Mouse (Mus musculus): ENCODE results near the gene Zfp708.

DNA sequence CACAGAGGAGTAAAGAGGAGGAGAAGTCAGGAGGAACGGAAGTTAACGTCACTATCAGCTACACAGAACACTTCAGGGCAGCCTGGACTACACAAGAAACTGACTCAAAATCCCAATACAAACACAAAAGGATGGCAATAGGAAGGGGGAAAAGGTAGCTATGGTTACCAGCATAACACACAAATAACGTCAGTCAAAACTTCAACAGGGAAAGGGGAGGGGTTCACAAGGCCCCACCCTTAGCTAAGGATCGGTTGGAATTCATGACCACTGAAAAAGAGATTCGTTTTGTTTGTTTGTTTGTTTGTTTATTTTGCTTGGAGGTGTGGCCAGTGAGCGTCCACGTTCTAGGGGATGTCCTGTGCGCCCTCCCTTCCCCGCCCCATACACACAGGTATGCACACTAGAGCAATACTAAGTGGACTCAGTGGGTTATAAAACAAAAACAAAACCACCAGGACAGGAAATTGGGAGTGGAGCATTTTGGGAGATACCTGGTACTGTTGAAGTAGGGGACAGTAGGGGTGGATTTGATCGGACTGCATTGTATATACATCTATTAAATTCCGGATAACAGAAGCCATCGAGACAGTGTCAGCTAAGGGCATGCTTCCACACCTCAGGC is 37.5 kb downstream of the Zfp708 start:
- TF ChIP-seq TAL1 (IDR thresholded peaks at IDR 0.05; ENCODE audit: low read length): no peak
- TF ChIP-seq GATA1 (IDR thresholded peaks at IDR 0.05; ENCODE audit: low read length): no peak

All from erythroblast, embryonic 14.5 days (primary cell).